Mouse (Mus musculus) kidney, adult 2 months (tissue): ENCODE results near the gene Scrt2. TPM values are rescaled to one million over a fixed set of nuclear protein-coding genes. Genes with fewer than 3 reads are reported as not detected.

Source experiments
- DNase-seq: peaks from one replicate; pipeline ENCODE4 v3.0.0; 2021
- H3K27ac ChIP-seq: fragments of 200-500 bp; 2 replicates; pipeline ENCODE4 v1.5.1; 2012; ENCODE audit warnings: low read depth, low read length, control low read depth, inconsistent platforms; ENCODE audit not compliant: insufficient read depth
- H3K27me3 ChIP-seq: fragments of 200-500 bp; replicated peaks from 2 replicates; pipeline ENCODE4 v1.6.1; 2012; ENCODE audit warnings: mild to moderate bottlenecking, moderate library complexity, low read length, inconsistent platforms; ENCODE audit not compliant: control insufficient read depth, insufficient read depth
- H3K36me3 ChIP-seq: fragments of 200-500 bp; 2 replicates; pipeline ENCODE4 v1.6.1; 2012; ENCODE audit warnings: mild to moderate bottlenecking, moderate library complexity, low read length, inconsistent platforms; ENCODE audit not compliant: control insufficient read depth, insufficient read depth
- H3K4me1 ChIP-seq: fragments of 200-500 bp; 2 replicates; pipeline ENCODE4 v1.6.1; 2011; ENCODE audit warnings: low read length; ENCODE audit not compliant: control insufficient read depth, insufficient read depth
- H3K4me3 ChIP-seq: fragments of 200-500 bp; 2 replicates; pipeline ENCODE4 v1.5.1; 2011; ENCODE audit warnings: mild to moderate bottlenecking, low read depth, low read length, control low read depth; ENCODE audit not compliant: insufficient read depth
- CTCF ChIP-seq: fragments of 200-500 bp; conservative IDR thresholded peaks from 2 replicates; pipeline ENCODE4 v1.5.1; 2011; ENCODE audit warnings: low read depth, mild to moderate bottlenecking, control low read depth, low read length, moderate library complexity, mixed read lengths; ENCODE audit not compliant: insufficient read depth, insufficient read length
- POLR2A ChIP-seq: fragments of 200-500 bp; IDR thresholded peaks from one replicate; pipeline ENCODE4 v1.6.1; 2011; ENCODE audit warnings: low read depth, low read length, control low read depth
- WGBS: fragments of 180-500 bp; shearing (Covaris S2); methylation state at CpG from one replicate; pipeline ENCODE4 v1.1.7; 2018; 5-methylcytosine and 5-hydroxymethylcytosine counted together
- polyA plus RNA-seq: library from polyadenylated mRNA; depleted of rRNA; stranded (reverse); fragments of >200 nt; gene quantifications from 2 replicates; pipeline ENCODE4 v1.2.3, GENCODE M21; 2012; rRNA removed

Gene Scrt2
- not detected in 2 replicates for polyA plus RNA-seq

DNA sequence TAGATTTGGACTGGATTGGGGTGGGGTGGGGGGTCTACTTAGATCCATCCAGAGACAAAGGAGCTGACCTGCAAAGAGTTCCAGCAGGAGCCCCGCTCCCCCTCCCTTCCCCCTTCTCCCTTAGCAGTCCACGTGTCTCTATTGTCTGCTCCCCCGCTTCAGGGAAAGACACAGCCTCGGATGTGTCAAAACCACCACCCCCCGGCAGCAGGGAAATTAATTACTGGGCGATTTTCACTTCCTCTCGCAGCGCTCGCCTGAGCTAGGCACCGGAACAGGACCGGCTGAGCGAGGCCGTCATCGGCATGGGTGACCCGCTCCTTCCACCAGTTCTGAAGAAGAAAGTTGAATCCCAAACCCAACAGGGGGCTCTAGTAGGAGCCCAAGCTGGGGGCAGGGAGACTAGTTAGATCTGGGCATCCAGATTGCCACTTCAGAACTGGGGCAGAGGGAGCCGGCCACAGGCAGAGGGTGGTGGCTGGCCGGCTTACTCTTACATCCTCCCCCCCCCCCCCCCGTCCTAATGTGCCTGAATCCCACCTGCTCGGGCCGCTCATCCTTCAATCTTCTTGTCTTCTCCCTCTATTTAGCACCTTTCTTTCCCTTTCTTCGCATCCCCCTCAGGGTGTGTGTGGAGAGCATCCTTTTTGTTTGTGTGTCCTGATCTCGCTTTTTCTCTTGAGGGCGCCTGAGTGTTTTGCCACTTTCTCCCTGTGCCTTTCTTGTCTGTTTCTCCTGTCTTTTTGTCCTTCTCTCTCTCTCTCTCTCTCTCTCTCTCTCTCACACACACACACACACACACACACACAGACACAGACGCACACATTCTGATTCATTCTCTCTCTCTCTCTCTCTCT lies at the start of gene Scrt2:
Scrt2 (plus strand) TSS at position 845 of the 857 bp plus-strand sequence.
- H3K27me3 ChIP-seq: no peaks in the 10 kb centered on the region
- no peak for DNase-seq
- TF ChIP-seq CTCF: no peak
- no peak for TF ChIP-seq POLR2A

DNA sequence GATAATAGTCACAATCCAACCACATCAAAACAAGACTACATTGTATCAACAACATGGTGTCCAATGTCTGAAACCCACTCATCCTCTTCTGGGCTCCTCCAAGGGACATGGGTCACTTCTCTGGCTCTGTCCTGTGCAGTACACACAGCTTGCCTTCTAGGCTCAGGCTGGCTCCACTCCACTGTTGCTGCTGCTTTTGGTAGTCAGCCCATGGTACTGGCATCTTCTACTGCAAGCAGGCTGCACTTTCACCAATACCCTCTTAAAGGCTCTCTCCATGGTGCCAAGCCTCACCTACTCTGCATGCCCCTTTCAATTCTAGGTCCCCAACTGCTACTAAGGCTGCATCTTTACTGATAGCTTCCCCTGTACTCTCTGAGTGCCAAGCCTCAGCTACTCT lies 41.2 kb upstream of the Scrt2 start:
- DNase-seq: no peak
- no peaks in the 10 kb centered on the region for H3K4me1 ChIP-seq
- no peak overlapping the region for H3K27ac ChIP-seq
- H3K27me3 ChIP-seq: no peaks in the 10 kb centered on the region
- TF ChIP-seq CTCF (no peak), POLR2A (no peak)
- H3K36me3 ChIP-seq: no peaks in the 10 kb centered on the region
- H3K4me3 ChIP-seq: no peak overlapping the region

More for the DNA sequence above, at the start of gene Scrt2:
- Histone ChIP-seq H3K4me1 (no peaks in the 10 kb centered on the region), H3K36me3 (no peaks in the 10 kb centered on the region), H3K27ac (no peak within 1 kb of the TSS), H3K4me3 (peak within 1 kb of the TSS; percentile 18; the same call in 1 of the 2 replicates)
- 1% methylated on average over 24 of the region's 24 CpGs for WGBS

GRCm38 (mm10) chr2:152047116-152048002 lies 34.0 kb upstream of the Scrt2 start:
- no peaks in the 10 kb centered on the region for H3K4me1 ChIP-seq
- H3K36me3 ChIP-seq: no peaks in the 10 kb centered on the region
- TF ChIP-seq POLR2A (no peak), CTCF (no peak)
- DNase-seq: no peak
- WGBS: 11% methylated on average over 25 of the region's 25 CpGs
- no peak overlapping the region for H3K27ac ChIP-seq
- peaks cover 7% of the 10 kb centered on the region; the same call in 1 of the 2 replicates for H3K27me3 ChIP-seq
- H3K4me3 ChIP-seq: no peak overlapping the region

- no peaks in the 10 kb centered on the region for H3K4me1 ChIP-seq
- TF ChIP-seq POLR2A: no peak
- 1% methylated on average over 80 of the region's 82 CpGs for WGBS
- no peaks in the 10 kb centered on the region for H3K36me3 ChIP-seq
- peaks cover 7% of the 10 kb centered on the region; the same call in 1 of the 2 replicates for H3K27me3 ChIP-seq
- DNase-seq: no peak
- peak overlapping the region; percentile 27; the same call in 1 of the 2 replicates for H3K4me3 ChIP-seq
- no peak overlapping the region for H3K27ac ChIP-seq
These were observed 33.0 kb upstream of the Scrt2 start for GRCm38 (mm10) chr2:152048003-152048980.

- no peaks in the 10 kb centered on the region for H3K36me3 ChIP-seq
- H3K27me3 ChIP-seq: peaks cover 7% of the 10 kb centered on the region; the same call in 1 of the 2 replicates
- H3K4me1 ChIP-seq: no peaks in the 10 kb centered on the region
- TF ChIP-seq CTCF: no peak
- no peak for TF ChIP-seq POLR2A
- WGBS: under 1% methylated on average over 24 of the region's 24 CpGs
- H3K27ac ChIP-seq: no peak overlapping the region
- H3K4me3 ChIP-seq: peak overlapping the region; percentile 27; the same call in 1 of the 2 replicates
- DNase-seq: no peak
These were observed 32.3 kb upstream of the Scrt2 start for GRCm38 (mm10) chr2:152048981-152049441.

- no peaks in the 10 kb centered on the region for H3K36me3 ChIP-seq
- TF ChIP-seq POLR2A: no peak
- no peak for TF ChIP-seq CTCF
- H3K4me1 ChIP-seq: no peaks in the 10 kb centered on the region
- peaks cover 7% of the 10 kb centered on the region; the same call in 1 of the 2 replicates for H3K27me3 ChIP-seq
- H3K4me3 ChIP-seq: no peak overlapping the region
- DNase-seq: no peak
- H3K27ac ChIP-seq: no peak overlapping the region
- 11% methylated on average over 13 of the region's 13 CpGs for WGBS
These were observed 31.6 kb upstream of the Scrt2 start for GRCm38 (mm10) chr2:152049611-152050270.
